Mouse (Mus musculus) midbrain, embryonic 11.5 days (tissue): ENCODE results near the gene Rangrf. TPM values are rescaled to one million over a fixed set of nuclear protein-coding genes. Genes with fewer than 3 reads are reported as not detected.

Experiments used
- microRNA-seq: library from miRNA; unstranded; fragments of <30 nt; microRNA quantifications from one replicate; pipeline ENCODE4, GENCODE M21; 2017
- polyA plus RNA-seq: library from polyadenylated mRNA; unstranded; fragments of >200 nt; fragmentation: Nextera tagmentation; extraction: Ambion mirVana; gene quantifications from 2 replicates; pipeline ENCODE4 v1.2.1, GENCODE M21; 2014

Rangrf gene
- polyA plus RNA-seq, 1 experiment from 2014 or later: 54.5 TPM

Small RNA genes within 50 kb of the gene (microRNA-seq; reads per million reads assigned to microRNA genes)
- gene Mir3062: 21.8 reads per million, percentile 38 among the genes with 10 or more reads in this experiment

Other genes starting within 250 kb of the Rangrf start
- 47.6 and 49.6 TPM in 2 replicates for gene Ndel1, start 103.3 kb downstream of the Rangrf start, polyA plus RNA-seq
- gene Rnf222, start 86.6 kb downstream of the Rangrf start, polyA plus RNA-seq: 0.04 and 0.07 TPM in 2 replicates
- gene Rpl26, start 73.6 kb downstream of the Rangrf start, polyA plus RNA-seq: 841 and 881 TPM in 2 replicates
- not detected in 2 replicates for gene Odf4, start 48.1 kb downstream of the Rangrf start, polyA plus RNA-seq
- gene Arhgef15, start 17.7 kb downstream of the Rangrf start, polyA plus RNA-seq: 3.7 and 4.2 TPM in 2 replicates
- 1.1 and 1.2 TPM in 2 replicates for gene Slc25a35, start 7.1 kb downstream of the Rangrf start, polyA plus RNA-seq
- gene Pfas, start 33.3 kb upstream of the Rangrf start, polyA plus RNA-seq: 31.2 and 33.0 TPM in 2 replicates
- gene Ctc1, start 40.7 kb upstream of the Rangrf start, polyA plus RNA-seq: 54.6 and 54.8 TPM in 2 replicates
- 169 and 171 TPM in 2 replicates for gene Aurkb, start 70.5 kb upstream of the Rangrf start, polyA plus RNA-seq
- 8.8 and 9.8 TPM in 2 replicates for gene Borcs6, start 84.5 kb upstream of the Rangrf start, polyA plus RNA-seq
- gene Tmem107, start 95.6 kb upstream of the Rangrf start, polyA plus RNA-seq: 53.5 and 57.7 TPM in 2 replicates
- 72.4 and 73.5 TPM in 2 replicates for gene Vamp2, start 113.3 kb upstream of the Rangrf start, polyA plus RNA-seq
- 6.0 and 7.3 TPM in 2 replicates for gene Per1, start 120.0 kb upstream of the Rangrf start, polyA plus RNA-seq
- 0.17 and 0.33 TPM in 2 replicates for gene Hes7, start 145.2 kb upstream of the Rangrf start, polyA plus RNA-seq
- 0.11 TPM in 1 of 2 replicates, not detected in the other for gene 9130213A22Rik, start 147.4 kb upstream of the Rangrf start, polyA plus RNA-seq
- 0.15 and 0.74 TPM in 2 replicates for gene Aloxe3, start 150.7 kb upstream of the Rangrf start, polyA plus RNA-seq
- gene Alox12b, start 181.8 kb upstream of the Rangrf start, polyA plus RNA-seq: not detected in 2 replicates
- gene Alox8, start 222.7 kb upstream of the Rangrf start, polyA plus RNA-seq: 0.11 TPM in 1 of 2 replicates, not detected in the other